Mouse (Mus musculus) adrenal gland, adult (tissue): ENCODE results near the gene Gpr183.
A peak's percentile ranks its signal among the peaks of the same experiment; 100 is the strongest.

ENCODE experiments used
- DNase-seq, 2 experiments: peaks; one replicate each; pipeline ENCODE4 v3.0.0; 2022 to 2023; ENCODE audit warnings: low spot score in 1 of 2; ENCODE audit not compliant: inconsistent age in 2 of 2

Gpr183 gene

GRCm38 (mm10) chr14:121958041-121958750, 6.8 kb downstream of the Gpr183 start:
- DNase-seq = no peak

DNA sequence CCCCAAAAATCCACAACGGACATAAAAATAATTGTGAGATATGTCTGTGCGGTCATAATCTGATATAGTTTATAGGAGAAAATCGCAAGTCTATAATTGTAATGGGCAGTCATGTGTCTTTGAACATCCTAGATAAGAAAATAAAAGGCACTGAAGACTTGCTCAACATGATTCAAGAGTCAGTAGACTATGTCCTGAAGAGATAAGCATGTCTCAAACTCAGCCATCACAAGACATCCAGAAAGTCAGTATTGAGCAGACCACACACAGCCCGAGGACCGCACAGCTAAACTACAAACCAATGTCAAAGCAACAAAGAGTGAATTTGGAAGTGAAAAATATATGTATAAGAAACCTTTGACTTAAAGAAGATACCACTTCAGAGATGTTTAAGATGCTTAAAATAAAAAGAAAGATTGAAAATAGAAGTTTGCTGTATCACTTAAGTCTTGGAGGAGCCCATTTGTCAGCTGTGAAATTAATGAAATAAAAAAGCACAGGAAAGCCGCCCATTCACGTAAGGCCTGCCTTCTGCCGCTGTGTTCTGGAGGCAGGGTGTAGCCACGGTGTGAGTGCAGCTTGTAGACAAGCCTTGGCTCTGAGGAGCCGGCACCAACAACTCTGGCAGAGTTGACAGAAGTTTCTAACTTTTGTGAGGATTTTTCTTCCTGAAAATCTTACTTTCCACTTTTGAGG, 7.7 kb downstream of the Gpr183 start:
- DNase-seq = no peak

GRCm38 (mm10) chr14:121956291-121956690, 8.7 kb downstream of the Gpr183 start:
- no peak for DNase-seq

- no peak for DNase-seq
Measured at GRCm38 (mm10) chr14:121955176-121955795, 9.7 kb downstream of the Gpr183 start.

DNA sequence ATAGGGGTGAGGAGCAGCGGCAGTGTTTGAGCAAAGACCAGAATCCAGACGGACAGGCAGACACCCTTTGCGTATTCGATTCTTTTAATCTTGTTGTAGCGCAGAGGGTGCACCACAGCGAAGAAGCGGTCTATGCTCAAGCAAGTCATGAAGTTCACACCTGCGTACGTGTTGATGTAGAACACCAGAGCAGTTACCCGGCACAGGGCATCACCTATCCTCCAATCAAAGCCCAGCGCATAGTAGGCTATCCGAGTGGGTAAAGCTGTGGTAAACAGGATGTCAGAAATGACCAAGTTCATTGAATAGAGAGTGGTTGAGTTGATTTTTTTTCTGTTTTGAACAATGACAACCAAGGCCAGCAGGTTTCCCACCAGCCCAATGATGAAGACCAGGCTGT, 10.4 kb downstream of the Gpr183 start:
- no peak for DNase-seq

GRCm38 (mm10) chr14:121954129-121954528, 10.9 kb downstream of the Gpr183 start:
- DNase-seq = no peak

DNA sequence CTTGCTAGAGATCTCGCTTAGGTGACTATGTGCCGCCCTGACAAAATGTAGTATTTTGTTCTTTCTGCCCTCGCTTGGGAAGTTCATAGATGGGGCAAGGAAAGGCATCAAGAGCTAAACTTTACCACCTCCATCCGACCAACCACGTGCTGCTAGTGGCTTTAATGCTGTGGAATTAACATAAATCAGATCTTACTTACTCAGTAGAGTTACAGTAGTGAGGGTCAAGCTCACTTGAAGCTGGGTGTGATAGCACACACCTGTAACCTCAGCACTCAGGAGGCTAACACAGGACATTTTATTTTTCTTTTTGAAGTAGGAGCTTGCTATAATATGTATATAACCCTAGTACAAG, 13.0 kb downstream of the Gpr183 start:
- DNase-seq = no peak

- no peak for DNase-seq
Measured at GRCm38 (mm10) chr14:121951399-121952045, 13.5 kb downstream of the Gpr183 start.

DNA sequence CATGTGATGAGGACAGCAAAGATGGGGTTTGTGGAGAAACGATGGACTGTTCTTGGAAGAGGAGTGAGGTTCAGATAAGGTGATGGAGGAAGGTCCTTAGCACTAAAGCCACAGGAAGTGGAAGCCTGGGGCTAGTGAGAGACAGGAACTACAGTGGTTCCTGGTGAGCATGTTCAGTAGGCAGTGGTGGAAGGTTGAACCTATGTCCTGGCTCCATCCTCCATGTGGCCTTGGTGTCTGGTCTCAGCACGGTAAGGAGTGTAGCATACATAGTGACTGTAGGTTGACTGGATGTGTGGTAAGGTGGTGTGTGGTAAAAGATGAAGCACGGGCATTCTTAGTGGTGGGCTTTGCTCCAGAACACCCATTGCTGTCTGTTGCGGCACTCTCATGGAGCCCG, 15.1 kb downstream of the Gpr183 start:
- DNase-seq = no peak

GRCm38 (mm10) chr14:121949436-121949835, 15.6 kb downstream of the Gpr183 start:
- no peak for DNase-seq

GRCm38 (mm10) chr14:121947966-121948365, 17.0 kb downstream of the Gpr183 start:
- no peak for DNase-seq

DNA sequence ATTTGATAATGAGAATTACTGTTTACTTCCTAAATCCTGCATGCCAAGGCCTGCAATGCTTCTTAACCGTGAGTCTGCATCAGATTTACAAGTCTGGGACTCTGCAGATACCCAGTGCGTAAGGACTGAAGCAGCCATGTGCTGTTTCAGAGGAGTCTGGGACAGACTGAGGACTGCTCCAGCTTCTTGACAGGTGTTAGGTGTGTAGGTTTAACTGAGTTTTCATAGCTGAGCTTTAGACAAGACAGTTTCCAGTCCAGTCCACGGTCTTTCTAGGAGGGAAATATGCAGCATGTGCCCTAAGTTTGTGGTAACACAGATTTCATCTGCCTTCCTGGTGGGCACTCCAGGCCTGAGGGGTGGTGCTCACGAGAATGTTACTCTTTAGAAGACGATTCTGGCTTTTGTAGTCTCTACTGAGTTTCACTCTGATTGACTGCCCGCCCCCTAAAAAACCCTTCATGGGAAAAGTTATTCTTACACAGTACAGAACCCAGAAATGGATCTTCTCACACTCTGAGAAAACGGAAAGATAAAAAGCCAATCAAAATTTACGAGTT, 17.7 kb downstream of the Gpr183 start:
- no peak for DNase-seq

GRCm38 (mm10) chr14:121946728-121947127, 18.3 kb downstream of the Gpr183 start:
- no peak for DNase-seq

DNA sequence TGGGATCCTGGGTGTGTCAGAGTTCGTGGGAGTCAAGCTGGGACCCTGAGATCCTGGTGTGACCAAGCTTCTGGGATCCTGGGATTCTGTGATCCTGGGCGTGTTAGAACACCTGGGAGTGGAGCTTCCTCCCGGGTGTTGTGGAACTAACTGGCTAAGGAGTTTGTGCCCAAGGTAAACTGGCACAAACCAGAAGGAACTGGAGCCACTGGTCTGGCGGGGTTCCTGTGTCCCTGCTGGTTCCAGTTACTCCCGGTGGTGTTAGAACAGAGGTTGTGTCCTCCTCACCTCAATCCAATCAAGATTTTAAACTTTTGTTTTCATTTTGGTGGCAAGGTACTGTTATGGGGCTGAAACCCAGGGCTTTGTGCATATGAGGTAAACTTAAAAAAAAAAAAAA, 18.9 kb downstream of the Gpr183 start:
- DNase-seq = no peak

GRCm38 (mm10) chr14:121939582-121939981, 25.4 kb downstream of the Gpr183 start:
- DNase-seq = peak in 1 of 2 experiments; percentile 2

- peak in 1 of 2 experiments; percentile 25 for DNase-seq
Measured at GRCm38 (mm10) chr14:121938256-121939191, 26.5 kb downstream of the Gpr183 start.

DNA sequence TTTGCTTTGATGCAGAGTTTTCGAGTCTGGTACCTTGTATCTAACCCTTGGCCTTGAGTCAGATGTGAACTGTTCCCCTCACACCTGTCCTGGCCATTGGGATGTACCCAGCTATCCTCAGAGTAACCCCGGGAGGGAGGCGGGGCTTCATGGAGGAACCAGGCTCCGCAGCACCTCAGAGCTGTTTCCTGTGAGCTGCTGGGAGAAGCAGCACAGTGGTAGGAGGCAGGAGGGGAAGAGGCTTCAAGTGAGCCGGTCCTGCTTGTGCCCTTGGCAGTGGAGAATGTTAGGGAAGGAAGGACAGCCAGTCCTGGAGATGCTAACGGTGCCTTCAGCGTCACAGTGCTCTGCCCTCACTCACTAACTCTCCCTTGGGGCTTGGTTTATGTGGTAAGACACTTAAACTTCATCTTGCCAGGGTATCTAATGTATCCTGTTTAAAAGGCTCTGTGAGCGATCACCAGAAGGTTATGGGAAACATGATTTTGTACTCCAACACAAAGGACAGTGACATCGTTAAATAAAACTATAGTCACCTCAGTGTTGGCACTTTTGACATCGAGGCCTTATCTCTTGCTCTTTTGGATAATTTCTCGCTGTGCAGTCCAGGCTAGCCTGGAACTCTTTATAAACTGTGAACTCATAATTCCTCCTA, 27.3 kb downstream of the Gpr183 start:
- peak in 1 of 2 experiments; percentile 20 for DNase-seq

GRCm38 (mm10) chr14:121936856-121937255, 28.1 kb downstream of the Gpr183 start:
- no peak for DNase-seq

DNA sequence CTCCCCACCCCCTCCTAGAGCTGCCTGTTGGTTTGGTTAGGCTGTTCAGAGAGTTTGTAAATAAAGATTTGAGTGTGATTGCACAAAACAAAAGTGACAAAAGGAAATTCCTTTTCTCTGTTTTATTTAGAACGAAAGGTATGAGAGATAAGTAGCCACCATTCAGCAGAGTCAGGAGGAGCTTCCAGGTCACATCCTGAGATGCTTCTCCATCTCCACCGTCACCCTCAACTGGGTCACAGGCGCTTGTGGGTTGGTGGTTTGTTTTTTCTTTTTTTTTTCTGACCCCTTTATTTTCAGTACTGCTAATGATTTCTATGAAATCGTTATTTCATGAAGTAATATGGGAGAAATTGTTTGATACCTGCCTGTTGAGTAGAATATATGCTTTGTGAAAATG, 28.6 kb downstream of the Gpr183 start:
- DNase-seq = no peak

- DNase-seq = no peak
Measured at GRCm38 (mm10) chr14:121934597-121934946, 30.4 kb downstream of the Gpr183 start.
